Mouse (Mus musculus) right cerebral cortex, postnatal 36 days (tissue): ENCODE measurements around the gene Izumo1.

ENCODE experiments used
- DNase-seq, 2 experiments: peaks; one replicate each; pipeline ENCODE4 v3.0.0; 2022; ENCODE audit warnings: low spot score in 2 of 2, mixed read lengths in 1 of 2

Gene Izumo1

DNA sequence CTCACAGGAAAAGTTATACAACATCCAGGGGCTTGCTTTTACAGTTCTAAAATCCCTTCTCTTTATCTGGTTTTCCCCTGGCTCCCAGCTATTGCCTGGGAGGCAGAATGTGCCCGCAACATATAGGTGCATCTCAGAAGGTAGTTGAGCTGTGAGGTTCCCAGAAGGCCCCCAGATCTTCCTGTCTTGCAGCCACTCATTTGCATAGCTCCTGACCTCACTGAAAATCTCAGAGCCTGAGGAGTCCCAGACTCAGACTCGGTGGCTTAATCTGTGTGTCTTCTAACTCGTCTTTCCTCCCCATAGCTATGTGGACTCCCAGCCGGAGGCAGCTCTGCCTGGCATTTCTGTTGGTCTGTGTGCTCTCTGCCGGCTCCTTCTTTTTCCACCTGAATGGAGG, 3.3 kb upstream of the Izumo1 start:
- DNase-seq = no peak

GRCm38 (mm10) chr7:45619592-45619991, 2.0 kb upstream of the Izumo1 start:
- DNase-seq = no peak

- no peak for DNase-seq
Measured at GRCm38 (mm10) chr7:45623507-45623906, 1.9 kb downstream of the Izumo1 start.

- DNase-seq = no peak
Measured at GRCm38 (mm10) chr7:45624718-45625117, 3.1 kb downstream of the Izumo1 start.

- no peak for DNase-seq
Measured at GRCm38 (mm10) chr7:45625481-45625880, 3.9 kb downstream of the Izumo1 start.

- no peak for DNase-seq
Measured at GRCm38 (mm10) chr7:45626571-45627076, 5.0 kb downstream of the Izumo1 start.

- DNase-seq = no peak
Measured at GRCm38 (mm10) chr7:45627261-45627660, 5.7 kb downstream of the Izumo1 start, which contains the start of gene Rasip1. Gene Rasip1 (plus strand): TSS chr7:45627488.

GRCm38 (mm10) chr7:45628364-45629294, 7.0 kb downstream of the Izumo1 start:
- peak; percentile 63 to 71 for DNase-seq

GRCm38 (mm10) chr7:45630064-45630907, 8.7 kb downstream of the Izumo1 start:
- DNase-seq = no peak

DNA sequence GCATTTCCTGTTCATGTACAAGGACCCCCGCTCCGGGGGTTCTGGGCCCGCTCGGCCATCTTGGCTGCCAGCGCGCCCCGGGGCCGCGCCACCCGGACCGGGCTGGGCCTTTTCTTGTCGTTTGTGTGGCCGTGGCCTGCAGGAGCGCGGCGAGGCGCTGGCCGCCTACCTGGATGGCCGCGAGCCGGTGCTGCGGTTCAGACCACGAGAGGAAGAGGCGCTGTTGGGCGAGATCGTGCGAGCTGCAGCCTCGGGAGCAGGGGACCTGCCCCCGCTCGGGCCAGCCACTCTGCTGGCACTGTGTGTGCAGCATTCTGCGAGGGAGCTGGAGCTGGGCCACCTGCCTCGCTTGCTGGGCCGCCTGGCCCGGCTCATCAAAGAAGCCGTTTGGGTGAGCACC, 10.9 kb downstream of the Izumo1 start:
- DNase-seq = no peak

DNA sequence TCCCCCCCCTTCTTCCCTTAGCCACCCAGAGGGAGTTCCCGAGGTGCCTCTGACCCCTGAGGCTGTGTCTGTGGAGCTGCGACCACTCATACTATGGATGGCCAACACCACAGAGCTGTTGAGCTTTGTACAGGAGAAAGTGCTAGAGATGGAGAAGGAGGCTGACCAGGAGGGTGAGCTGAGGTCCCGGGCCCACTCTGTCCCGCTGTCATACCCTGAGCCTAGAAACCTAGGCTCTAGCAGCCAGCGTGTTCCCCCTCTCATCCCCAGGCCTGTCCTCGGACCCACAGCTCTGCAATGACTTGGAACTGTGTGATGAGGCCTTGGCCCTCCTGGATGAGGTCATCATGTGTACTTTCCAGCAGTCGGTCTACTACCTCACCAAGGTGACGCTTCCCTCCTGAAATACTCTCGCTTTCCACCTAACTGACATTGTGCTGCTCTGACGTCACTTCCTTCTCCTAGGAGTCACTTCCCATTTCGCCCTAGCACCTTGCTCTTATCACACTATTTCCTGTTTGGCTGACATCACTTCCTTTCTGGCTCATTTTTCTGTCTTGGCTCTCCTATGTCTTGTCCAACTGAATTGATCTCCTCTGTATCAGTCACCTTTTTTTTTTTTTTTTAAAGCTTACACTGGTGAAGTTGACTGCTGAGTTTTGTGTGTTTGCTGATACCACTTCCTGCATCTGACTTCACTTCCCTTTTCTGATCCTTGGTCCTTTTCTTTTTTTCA, 13.5 kb downstream of the Izumo1 start:
- DNase-seq = no peak

DNA sequence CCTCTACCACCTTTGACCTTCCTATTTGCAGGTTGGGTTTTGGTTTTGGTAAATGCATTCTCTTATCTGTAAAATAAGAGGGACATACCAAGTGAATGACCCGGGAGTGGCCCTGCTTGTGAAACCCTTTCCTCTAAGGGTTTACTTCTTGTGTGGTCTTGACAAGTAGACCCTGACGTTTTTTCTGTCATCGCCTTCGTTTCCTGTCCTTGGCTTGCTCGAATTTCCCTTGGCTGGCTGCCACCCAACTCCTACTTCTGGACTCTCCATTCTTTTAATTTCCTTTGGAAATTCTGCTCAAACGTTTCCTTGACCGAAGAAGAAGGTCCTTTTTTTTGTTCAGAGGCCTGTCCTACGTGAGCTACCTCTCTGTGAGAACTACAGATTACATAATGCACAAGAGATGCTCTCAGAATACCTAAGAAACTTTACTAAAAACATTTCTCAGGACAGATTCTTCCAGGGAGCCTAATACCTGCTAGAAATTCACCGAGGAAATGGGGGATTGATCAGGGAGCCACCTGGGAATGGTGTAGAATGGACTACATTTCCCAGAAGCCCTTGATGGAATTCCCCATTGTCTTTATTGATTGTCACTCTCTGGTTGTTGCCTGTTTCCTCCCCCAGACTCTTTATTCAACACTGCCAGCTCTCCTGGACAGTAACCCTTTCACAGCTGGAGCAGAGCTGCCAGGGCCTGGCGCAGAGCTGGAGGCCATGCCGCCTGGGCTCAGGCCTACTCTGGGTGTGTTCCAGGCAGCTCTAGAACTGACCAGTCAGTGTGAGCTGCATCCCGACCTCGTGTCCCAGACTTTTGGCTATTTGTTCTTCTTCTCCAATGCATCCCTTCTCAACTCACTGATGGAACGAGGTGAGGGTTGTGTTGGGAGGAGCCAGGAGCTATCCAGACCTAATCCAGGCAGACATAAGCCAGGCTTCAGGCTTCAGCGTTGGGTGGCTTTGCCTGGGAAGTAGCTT, 14.4 kb downstream of the Izumo1 start:
- DNase-seq = no peak

DNA sequence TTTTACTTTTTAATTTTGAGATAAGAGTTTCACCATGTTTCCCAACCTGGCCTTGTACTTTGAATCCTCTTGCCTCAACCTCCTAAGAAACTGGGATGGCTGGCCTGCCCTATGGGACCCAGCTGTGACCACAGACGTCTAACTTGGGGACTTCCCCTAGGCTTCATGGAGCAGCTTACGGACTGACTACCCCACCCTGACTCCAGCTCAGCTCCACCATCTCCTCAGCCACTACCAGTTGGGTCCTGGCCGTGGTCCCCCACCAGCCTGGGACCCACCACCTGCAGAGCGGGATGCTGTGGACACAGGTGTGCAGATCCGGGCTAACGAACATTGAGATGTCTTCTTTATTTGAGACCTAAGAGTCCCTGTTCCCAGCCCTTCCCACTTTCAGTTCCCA, 16.1 kb downstream of the Izumo1 start:
- no peak for DNase-seq

- DNase-seq = peak; percentile 97 to 98
Measured at GRCm38 (mm10) chr7:45638623-45639401, 17.2 kb downstream of the Izumo1 start.

DNA sequence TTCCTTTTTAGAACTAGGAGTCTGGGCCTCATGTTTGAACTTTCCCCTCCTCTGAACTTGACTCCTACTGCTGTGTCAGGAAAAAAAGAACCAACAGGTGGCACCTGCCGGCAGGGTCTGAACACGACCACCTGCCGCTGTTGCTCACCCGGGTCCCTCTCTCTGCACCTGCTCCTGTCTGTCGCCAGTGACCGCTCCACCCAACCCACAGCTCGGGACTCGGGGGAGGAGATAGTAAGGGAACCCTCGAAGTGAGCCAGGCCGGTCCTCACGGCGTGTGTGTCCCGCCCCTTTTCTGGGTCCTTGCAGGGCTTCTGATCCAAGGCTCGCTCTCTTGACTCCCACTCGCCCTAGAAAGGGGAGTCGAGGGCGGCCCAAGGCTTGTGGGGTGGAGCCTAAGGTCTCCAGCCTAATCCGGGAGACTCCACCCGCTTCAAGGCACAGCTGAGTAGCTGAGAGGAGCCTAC, 18.0 kb downstream of the Izumo1 start, which contains the start of gene Mamstr:
Gene Mamstr, plus strand, starts transcription at position 417 of the 467 bp plus-strand sequence.
- no peak for DNase-seq

- DNase-seq = no peak
Measured at GRCm38 (mm10) chr7:45640191-45640957, 18.8 kb downstream of the Izumo1 start.

- no peak for DNase-seq
Measured at GRCm38 (mm10) chr7:45641391-45642040, 19.9 kb downstream of the Izumo1 start.

GRCm38 (mm10) chr7:45642083-45642482, 20.5 kb downstream of the Izumo1 start:
- DNase-seq = no peak
